Mouse (Mus musculus) lung, embryonic 14.5 days (tissue): ENCODE measurements around the gene Nubp1. TPM values are rescaled to one million over a fixed set of nuclear protein-coding genes. Genes with fewer than 3 reads are reported as not detected.

Experiments
- ATAC-seq: fragments of 200-750 bp; cut with Nextera tagmentation; 2 replicates; pipeline ENCODE4 v1.8.0; 2017; ENCODE audit warnings: mild to moderate bottlenecking, moderate TSS enrichment, moderate library complexity; ENCODE audit not compliant: insufficient read depth
- DNase-seq: peaks from one replicate; pipeline ENCODE4 v3.0.0-alpha.2; 2015
- H3K27ac ChIP-seq: fragments of 300-500 bp; sonication (generic); 2 replicates; pipeline ENCODE4 v1.5.1; 2014; ENCODE audit warnings: low read depth, mild to moderate bottlenecking, moderate library complexity
- H3K27me3 ChIP-seq: fragments of 300-500 bp; sonication (generic); 2 replicates; pipeline ENCODE4 v1.6.1; 2014; ENCODE audit warnings: low read length, control low read depth; ENCODE audit not compliant: insufficient read depth
- H3K36me3 ChIP-seq: fragments of 300-500 bp; sonication (generic); 2 replicates; pipeline ENCODE4 v1.6.1; 2014; ENCODE audit warnings: control low read depth; ENCODE audit not compliant: insufficient read depth
- H3K4me1 ChIP-seq: fragments of 300-500 bp; sonication (generic); 2 replicates; pipeline ENCODE4 v1.6.1; 2014; ENCODE audit warnings: antibody characterized with exemption, control low read depth; ENCODE audit not compliant: insufficient read depth
- H3K4me2 ChIP-seq: fragments of 300-500 bp; sonication (generic); 2 replicates; pipeline ENCODE4 v1.6.1; 2014; ENCODE audit warnings: mild to moderate bottlenecking
- H3K4me3 ChIP-seq: fragments of 300-500 bp; sonication (generic); 2 replicates; pipeline ENCODE4 v1.5.1; 2014; ENCODE audit warnings: low read depth, low read length
- H3K9ac ChIP-seq: fragments of 300-500 bp; sonication (generic); 2 replicates; pipeline ENCODE4 v1.6.1; 2014
- H3K9me3 ChIP-seq: fragments of 300-500 bp; sonication (generic); 2 replicates; pipeline ENCODE4 v1.6.1; 2016; ENCODE audit warnings: low read depth, low read length, control low read depth
- CTCF ChIP-seq: IDR thresholded peaks from 2 replicates; pipeline ENCODE4 v1.5.1; 2016; ENCODE audit warnings: antibody characterized with exemption, low read depth
- WGBS: fragments of 180-500 bp; shearing (Covaris S2); extraction: QIAGEN DNeasy Blood & Tissue Kit; methylation state at CpG from one replicate; pipeline ENCODE4 v1.1.7; 2014; 5-methylcytosine and 5-hydroxymethylcytosine counted together
- polyA plus RNA-seq: library from polyadenylated mRNA; unstranded; fragments of >200 nt; fragmentation: Nextera tagmentation; extraction: Ambion mirVana; gene quantifications from 2 replicates; pipeline ENCODE4 v1.2.1, GENCODE M21; 2014

The Nubp1 gene
- polyA plus RNA-seq, 1 experiment from 2014 or later, result 83.6 TPM

- Histone ChIP-seq H3K4me1 (no peaks in the 10 kb centered on the region), H3K4me2 (no peak overlapping the region), H3K9ac (no peak overlapping the region), H3K36me3 (peaks cover 86% of the 10 kb centered on the region), H3K4me3 (no peak overlapping the region), H3K27me3 (no peaks in the 10 kb centered on the region), H3K27ac (no peak overlapping the region), H3K9me3 (no peaks in the 10 kb centered on the region)
- ATAC-seq (no peak), DNase-seq (no peak)
- 89% methylated on average over 9 of the region's 9 CpGs for whole genome bisulfite sequencing
- no peak for TF ChIP-seq CTCF
Observed at GRCm38 (mm10) chr16:10417723-10418259, 6.0 kb downstream of the Nubp1 start.

- Histone ChIP-seq H3K4me1 (no peaks in the 10 kb centered on the region), H3K27ac (no peak overlapping the region), H3K9ac (no peak overlapping the region), H3K27me3 (no peaks in the 10 kb centered on the region), H3K9me3 (no peaks in the 10 kb centered on the region), H3K36me3 (peaks cover 86% of the 10 kb centered on the region), H3K4me2 (no peak overlapping the region), H3K4me3 (no peak overlapping the region)
- no peak for DNase-seq
- 92% methylated on average over 9 of the region's 9 CpGs for WGBS
- no peak for TF ChIP-seq CTCF
- no peak for ATAC-seq
Observed at GRCm38 (mm10) chr16:10420447-10421054, 8.8 kb downstream of the Nubp1 start.

GRCm38 (mm10) chr16:10431911-10432310 is 20.2 kb downstream of the Nubp1 start:
- DNase-seq (no peak), ATAC-seq (no peak)
- 81% methylated on average over 1 of the region's 1 CpGs for WGBS

GRCm38 (mm10) chr16:10432387-10432786 is 20.6 kb downstream of the Nubp1 start:
- no peak overlapping the region for H3K4me2 ChIP-seq
- WGBS, result 75% methylated on average over 4 of the region's 4 CpGs
- H3K9me3 ChIP-seq, result no peaks in the 10 kb centered on the region
- H3K36me3 ChIP-seq, result no peaks in the 10 kb centered on the region
- H3K9ac ChIP-seq, result no peak overlapping the region
- H3K27ac ChIP-seq, result no peak overlapping the region
- ATAC-seq, result no peak
- H3K27me3 ChIP-seq, result no peaks in the 10 kb centered on the region
- no peaks in the 10 kb centered on the region for H3K4me1 ChIP-seq
- TF ChIP-seq CTCF, result no peak
- H3K4me3 ChIP-seq, result no peak overlapping the region
- no peak for DNase-seq

More at GRCm38 (mm10) chr16:10431911-10432310, 20.2 kb downstream of the Nubp1 start:
- H3K9me3 ChIP-seq, result no peaks in the 10 kb centered on the region
- no peaks in the 10 kb centered on the region for H3K27me3 ChIP-seq
- no peak overlapping the region for H3K27ac ChIP-seq
- no peak overlapping the region for H3K4me3 ChIP-seq
- no peak for TF ChIP-seq CTCF
- no peak overlapping the region for H3K9ac ChIP-seq
- no peaks in the 10 kb centered on the region for H3K4me1 ChIP-seq
- H3K36me3 ChIP-seq, result peaks cover 3% of the 10 kb centered on the region; the same call in 1 of the 2 replicates
- no peak overlapping the region for H3K4me2 ChIP-seq

GRCm38 (mm10) chr16:10433344-10433743 is 21.6 kb downstream of the Nubp1 start:
- ATAC-seq, result no peak
- H3K4me1 ChIP-seq, result no peaks in the 10 kb centered on the region
- WGBS, result 78% methylated on average over 5 of the region's 5 CpGs

GRCm38 (mm10) chr16:10436166-10436565 is 24.4 kb downstream of the Nubp1 start:
- no peak for DNase-seq
- Histone ChIP-seq H3K36me3 (no peaks in the 10 kb centered on the region), H3K27me3 (no peaks in the 10 kb centered on the region), H3K9me3 (no peaks in the 10 kb centered on the region), H3K9ac (no peak overlapping the region), H3K4me2 (no peak overlapping the region), H3K27ac (no peak overlapping the region), H3K4me1 (no peaks in the 10 kb centered on the region), H3K4me3 (no peak overlapping the region)
- TF ChIP-seq CTCF, result no peak
- ATAC-seq, result no peak
- WGBS, result 70% methylated on average over 6 of the region's 6 CpGs

More at GRCm38 (mm10) chr16:10433344-10433743, 21.6 kb downstream of the Nubp1 start:
- H3K27ac ChIP-seq, result no peak overlapping the region
- H3K9me3 ChIP-seq, result no peaks in the 10 kb centered on the region
- H3K4me3 ChIP-seq, result no peak overlapping the region
- no peaks in the 10 kb centered on the region for H3K27me3 ChIP-seq
- H3K9ac ChIP-seq, result no peak overlapping the region
- H3K4me2 ChIP-seq, result no peak overlapping the region
- no peak for TF ChIP-seq CTCF
- no peaks in the 10 kb centered on the region for H3K36me3 ChIP-seq
- DNase-seq, result no peak

- Histone ChIP-seq H3K27me3 (no peaks in the 10 kb centered on the region), H3K36me3 (no peaks in the 10 kb centered on the region), H3K4me3 (no peak overlapping the region), H3K27ac (no peak overlapping the region), H3K4me1 (no peaks in the 10 kb centered on the region), H3K9me3 (no peaks in the 10 kb centered on the region), H3K4me2 (no peak overlapping the region), H3K9ac (no peak overlapping the region)
- ATAC-seq, result no peak
- no peak for TF ChIP-seq CTCF
- WGBS, result 82% methylated on average over 5 of the region's 5 CpGs
- DNase-seq, result no peak
Observed at GRCm38 (mm10) chr16:10438055-10438454, 26.3 kb downstream of the Nubp1 start.
